Mouse (Mus musculus) hematopoietic stem cell, adult 5-6 weeks (primary cell): ENCODE data around the gene Ccne1. TPM values are rescaled to one million over a fixed set of nuclear protein-coding genes. Genes with fewer than 3 reads are reported as not detected.
"Not testable (repeated sequence)": the region's sequence is repeated elsewhere in the genome, so short reads cannot be mapped to it uniquely, and the experiment has no call there.

ENCODE experiments used
- ATAC-seq, 2 experiments: fragments of 125-278 bp in 1 of 2; replicated peaks in 1 of 2; 2 replicates each; pipeline ENCODE4 v1.8.0; 2016 to 2017; ENCODE audit warnings: inconsistent platforms in 2 of 2, mild to moderate bottlenecking in 2 of 2, moderate number of reproducible peaks in 2 of 2, low read depth in 1 of 2, moderate TSS enrichment in 1 of 2; ENCODE audit not compliant: low FRiP score in 2 of 2, poor library complexity in 2 of 2, severe bottlenecking in 2 of 2, insufficient read depth in 1 of 2, low TSS enrichment in 1 of 2
- total RNA-seq: library from RNA; stranded (forward); fragments of 172-1452, 232-1000 nt; gene quantifications from 2 replicates; pipeline ENCODE4 v1.2.3, GENCODE M21; 2017

Ccne1 gene
- total RNA-seq, result 8.1 and 31.4 TPM in 2 replicates

DNA sequence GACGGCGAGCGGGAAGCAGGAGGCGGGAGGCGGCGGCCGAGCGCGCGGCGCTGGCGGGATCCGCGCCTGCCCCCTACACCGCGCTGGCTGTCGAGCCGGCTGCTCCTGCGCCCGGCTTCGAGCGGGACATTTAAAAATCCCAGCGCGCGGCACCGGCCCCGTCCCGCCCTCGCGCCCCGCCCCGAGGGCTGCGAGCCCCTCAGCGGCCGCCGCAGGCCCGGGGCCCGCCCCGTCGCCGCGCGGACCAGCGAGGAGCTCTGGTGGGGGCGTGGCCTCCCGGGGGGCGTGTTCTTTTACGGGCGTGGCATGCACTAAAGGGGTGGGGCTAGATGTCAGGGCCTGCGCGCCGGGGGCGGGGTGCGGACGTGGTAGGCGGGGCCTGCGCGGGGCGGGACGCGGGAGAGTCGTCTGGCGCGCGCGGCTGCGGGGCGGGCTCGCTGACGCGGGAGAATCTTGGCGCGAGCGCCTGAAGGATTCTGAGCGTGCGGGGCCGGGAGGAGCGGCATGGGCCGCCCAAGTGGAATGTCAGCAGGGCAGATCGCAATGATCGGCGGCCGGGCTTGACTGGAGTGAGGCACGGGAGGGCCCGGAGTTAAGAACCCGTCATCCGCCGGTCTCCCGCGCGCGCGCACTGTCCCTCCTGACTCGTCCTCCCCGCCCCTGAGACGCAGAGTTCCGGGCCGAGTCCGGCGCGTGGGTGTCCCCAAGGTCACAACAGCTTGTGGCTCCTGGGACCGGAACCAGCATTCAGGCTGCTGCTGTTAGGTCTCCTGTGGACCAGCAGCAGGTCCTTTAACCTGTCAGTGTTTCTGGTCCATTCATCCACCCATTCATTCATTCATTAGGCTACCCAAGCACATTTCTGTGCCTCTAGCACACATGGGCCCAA lies at the start of gene Ccne1:
Ccne1 (minus strand) TSS at position 164 of the 889 bp plus-strand sequence.
- ATAC-seq, result peak; percentile 80 to 82

DNA sequence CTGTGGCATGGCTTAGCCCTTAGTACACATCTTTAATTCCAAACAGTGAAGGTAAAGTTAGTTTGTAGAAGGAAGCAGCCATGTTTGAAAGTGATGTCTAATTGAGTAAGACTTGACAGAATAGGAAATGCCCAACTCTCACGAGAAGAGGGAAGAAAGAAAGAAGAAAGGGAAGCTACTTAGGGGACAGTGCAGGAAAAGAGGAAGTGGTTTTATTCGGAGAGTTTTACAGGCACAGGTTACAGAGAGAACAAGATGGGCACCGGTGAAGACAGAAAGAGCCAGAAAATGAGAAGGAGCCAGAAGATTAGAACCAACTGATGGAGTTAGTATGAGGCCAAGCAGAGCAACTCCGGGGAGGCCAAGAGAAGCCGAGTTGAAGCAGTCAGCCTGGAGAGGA lies 48.5 kb upstream of the Ccne1 start:
- ATAC-seq, result peak; percentile 76 to 85

DNA sequence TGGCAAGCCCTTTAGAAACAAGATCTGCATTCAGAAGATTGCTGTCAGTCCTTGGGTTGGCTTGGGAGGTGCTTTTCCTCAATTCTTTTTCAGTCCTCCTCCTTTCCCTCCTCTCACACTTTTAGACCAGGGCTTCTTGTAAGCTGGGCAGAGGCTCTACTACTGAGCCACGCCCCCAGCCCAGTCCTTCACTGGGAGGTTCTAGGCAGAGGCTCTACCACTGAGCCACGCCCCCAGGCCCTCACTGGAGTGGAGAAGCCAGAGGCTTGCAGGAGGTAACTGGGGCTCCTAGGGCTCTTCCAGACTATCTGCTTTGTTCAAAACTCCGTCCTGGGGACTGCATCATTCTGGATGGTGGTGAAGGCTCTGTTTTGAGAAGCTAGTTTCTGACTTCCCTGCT lies 45.2 kb upstream of the Ccne1 start:
- ATAC-seq, result no peak

DNA sequence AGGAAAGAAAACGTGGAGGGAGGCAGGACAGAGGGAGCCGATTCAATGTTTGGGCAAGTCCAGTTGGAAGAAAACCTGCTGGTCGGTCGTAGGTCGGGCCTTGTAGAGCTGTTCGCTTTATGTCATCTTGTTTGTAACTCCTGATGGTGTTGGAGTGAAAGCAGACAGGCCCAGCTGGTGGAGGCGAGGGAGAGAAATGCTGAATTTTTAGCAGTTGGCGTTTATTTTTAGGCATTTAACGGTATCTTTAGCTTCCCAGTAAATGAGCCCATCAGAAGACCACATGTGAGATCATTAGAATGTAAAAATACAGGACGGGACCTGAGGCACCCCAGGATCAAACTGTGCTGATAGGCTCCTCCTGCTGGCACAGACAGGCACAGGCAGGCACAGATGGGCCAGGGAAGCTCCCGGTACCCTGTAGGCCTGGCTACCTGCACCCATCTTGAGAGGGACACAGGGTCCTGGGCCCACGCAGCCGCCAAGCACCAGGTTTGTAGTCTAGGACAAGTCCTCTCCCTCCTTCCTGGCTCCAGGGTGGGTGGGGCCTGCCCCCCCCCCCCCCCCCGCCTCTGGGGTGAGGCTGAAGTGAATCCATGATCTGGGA lies 44.5 kb upstream of the Ccne1 start:
- ATAC-seq, result no peak

DNA sequence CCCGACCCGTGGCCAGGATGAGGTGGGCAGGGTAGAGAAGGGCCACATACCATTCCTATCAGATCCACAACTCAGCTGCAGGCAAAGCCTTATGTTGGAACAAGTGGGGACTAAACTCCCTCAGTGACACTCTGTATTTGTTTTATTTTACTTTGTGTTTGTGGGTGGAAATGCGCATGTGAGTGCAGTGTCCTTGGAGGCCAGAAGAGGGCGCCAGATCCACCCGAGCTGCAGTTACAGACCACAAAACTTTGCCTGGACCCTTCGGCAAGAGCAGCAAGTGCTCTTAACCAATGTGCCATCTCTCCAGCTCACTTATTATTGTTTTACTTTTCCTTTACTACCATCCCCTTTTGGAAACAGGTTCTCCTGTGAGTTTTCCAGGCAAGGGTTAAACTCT lies 40.1 kb upstream of the Ccne1 start:
- no peak for ATAC-seq

DNA sequence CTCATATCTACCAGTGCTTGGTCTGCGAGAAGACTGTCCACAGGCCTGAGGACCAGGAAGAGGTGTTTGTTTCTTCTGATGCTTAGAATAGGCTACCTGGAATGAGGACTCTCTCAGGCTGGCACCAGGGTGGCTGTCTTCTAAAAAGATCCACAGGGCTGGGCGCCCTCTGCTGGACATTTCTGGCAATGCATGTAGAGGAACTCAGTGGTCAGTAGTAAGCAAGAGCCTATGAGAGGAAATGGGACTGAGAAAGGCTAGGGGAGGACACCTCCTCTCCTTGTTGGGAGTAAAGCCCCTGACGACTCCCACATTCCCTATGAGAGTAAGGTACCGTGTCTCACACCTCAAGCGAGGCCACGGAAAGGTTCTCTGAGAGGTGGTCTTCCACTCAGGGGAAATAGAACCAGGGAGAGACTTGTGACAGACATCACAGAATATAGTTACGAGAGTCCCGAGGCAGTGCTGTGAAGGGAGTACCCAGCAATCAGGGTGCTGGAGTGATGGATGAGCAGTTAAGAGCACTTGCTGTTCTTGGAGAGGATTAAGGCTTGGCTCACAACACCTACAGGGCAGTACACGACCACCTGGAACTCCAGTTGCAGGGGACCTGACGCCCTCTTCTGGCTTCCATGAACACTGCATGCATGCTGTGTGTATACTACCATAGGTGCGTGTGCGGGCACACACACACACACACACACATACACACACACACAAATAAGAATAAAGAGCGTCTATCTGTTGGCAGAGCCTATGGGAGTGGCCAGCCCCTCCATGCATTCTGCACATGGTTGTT lies 34.6 kb upstream of the Ccne1 start:
- peak; percentile 86 to 87 for ATAC-seq

DNA sequence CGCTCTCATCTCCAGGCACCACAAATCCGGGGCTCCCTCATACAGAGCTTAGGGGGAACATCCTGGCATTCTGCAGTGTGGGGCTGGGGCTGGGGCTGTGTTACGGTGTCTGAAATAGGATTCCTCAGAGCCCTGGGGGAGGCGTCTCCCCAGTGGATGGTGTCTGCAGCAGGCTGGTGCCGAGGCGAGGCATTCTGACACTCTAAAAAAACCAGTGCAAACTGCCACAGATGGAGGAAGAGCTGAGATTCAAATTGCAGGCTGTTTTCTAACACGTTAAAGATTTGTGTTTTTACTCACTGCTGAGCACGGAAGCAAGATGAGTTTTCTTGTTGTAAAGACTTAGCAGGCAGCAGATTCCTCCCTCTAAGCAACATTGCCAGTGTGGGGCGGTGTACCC lies 33.0 kb upstream of the Ccne1 start:
- ATAC-seq, result no peak

DNA sequence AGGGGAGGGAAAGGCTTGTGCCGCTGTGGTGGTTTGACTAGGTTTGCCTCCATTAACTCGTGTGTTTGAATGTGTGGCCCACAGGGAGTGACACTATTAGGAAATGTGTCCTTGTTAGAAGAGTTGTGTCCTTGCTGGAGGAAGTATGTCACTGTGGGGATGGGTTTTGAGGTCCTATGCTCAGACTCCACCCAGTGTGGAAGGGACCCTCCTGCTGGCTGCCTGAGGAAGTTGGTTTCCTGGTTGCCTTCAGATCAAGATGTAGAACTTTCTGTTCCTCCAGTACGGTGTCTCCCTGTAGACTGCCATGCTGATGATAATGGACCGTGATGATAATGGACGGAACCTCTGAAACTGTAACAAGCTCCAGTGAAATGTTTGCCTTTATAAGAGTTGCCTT lies 27.1 kb upstream of the Ccne1 start:
- ATAC-seq, result 0 out of 4 replicates have a peak, but pooled peaks of 1 of the 2 experiments have one; percentile 15

DNA sequence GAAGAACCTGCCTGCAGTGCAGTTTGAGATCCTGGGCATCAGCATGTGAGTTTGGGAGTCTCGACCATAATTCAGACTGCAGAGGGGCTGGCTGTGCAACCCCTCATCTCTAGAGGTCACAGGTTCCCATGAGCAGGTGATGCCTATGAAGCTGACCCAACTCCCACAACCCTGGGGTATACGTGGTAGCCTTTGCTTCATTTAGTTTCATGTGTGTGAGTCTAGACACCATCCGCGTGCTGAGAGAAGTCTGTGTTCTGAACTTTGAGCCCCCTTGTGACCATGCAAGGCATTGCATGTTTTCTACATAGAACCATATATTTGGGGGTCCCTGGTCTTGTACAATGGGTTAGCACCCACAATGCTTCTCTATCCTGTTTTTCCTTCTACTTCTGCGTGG lies 23.9 kb upstream of the Ccne1 start:
- ATAC-seq, result peak; percentile 63 to 90; a peak in 3 of 4 replicates

DNA sequence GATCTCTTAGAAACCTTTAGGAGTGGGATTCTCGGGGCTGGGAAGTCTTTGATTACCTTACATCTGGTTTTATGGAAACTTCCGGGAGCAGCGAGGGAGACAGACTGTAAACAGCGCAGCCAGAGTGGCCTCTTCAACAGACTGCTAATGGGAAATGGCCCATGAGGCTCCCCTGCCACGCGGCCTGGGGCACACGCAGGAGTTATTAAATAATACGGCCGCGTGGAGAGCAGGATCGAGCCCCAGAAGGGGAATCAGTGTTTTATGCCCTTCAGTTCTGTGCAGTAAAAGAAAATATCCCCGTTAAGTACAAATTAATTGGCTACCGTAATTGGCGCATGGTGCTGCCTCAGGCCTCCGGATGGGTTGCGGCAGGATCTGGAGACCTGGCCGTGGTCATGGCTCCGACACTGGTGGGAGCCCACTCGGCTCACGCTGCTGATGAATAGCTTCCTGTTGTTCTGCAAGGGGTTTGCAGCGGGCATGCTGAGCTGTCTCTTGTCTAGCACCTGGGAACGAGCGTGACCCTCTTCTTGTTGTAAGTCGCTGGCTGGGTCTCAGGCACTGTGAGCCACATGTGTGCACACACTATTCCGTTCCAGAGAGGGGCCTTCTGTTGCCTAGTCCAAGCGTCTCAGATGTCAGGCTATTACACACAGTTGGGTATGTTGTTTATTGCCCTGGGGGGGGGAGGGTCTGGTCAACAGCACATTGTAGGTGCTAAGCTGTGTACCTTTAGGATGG lies 22.8 kb upstream of the Ccne1 start:
- ATAC-seq, result no peak

DNA sequence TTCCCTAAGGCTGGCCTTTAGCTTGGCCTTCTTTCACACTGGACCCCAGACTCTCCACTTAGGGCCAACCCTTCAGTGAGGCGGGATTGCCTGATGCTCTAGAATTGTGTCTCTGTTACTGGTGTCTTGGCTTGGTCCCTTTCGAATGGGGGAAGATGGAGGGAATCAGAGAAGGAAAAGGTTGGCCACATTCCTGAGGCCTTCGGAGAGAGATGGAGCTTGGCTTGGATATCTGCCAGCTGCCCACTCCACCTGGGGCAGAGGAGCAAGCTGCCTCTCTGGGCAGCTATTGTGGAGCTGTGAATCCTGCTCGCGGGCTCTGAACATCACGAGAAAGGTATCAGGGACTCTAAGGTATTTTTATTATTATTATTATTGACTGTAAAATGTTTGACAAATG lies 22.2 kb upstream of the Ccne1 start:
- no peak for ATAC-seq

DNA sequence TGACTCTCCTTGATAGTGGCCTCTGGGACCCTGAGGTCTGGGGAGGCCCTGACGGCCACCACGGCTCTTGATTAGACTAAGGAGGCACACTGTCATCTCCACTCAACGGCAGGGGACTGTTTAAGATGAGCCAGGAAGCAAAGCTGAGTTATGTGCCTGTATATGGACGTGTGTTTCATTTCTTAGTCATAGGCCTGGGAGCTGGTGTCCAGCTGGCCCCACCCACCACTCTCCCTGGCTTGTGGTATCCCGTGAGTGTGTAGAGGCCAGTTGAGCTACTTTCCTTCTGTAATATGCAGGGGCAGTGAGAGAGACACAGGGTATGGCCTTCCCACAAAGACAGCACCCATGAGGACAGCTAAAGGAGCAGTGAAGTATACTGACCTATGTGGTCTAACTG lies 20.9 kb upstream of the Ccne1 start:
- not testable (repeated sequence) for ATAC-seq

DNA sequence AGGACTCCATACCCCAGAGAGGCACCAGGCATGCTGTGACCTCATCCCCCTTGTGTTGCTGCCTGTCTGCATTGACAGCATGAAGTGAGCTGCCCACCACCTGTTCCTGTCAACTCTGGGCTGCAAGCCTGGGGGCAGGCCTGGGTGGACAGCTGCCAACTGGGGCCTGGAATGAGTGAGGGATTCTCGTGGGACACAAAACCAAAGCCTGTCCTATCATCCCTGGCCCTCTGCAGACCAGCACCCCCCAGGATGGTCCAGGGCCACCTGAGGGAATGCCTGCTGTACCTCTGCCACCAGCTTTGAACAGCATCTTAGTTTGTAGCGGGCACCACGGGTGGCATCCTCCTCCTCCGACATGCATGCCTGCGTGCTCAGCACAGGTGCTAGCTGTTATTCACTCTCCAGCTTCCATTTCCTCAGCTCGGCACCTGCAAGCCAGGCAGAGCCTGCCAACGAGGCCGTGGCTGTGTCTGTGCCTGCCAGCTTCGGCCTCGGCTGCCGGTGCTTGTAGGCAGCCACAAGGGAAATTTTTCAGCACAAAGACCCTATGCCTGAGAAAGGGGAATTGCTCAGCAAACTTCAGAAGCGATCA lies 18.3 kb upstream of the Ccne1 start:
- no peak for ATAC-seq

DNA sequence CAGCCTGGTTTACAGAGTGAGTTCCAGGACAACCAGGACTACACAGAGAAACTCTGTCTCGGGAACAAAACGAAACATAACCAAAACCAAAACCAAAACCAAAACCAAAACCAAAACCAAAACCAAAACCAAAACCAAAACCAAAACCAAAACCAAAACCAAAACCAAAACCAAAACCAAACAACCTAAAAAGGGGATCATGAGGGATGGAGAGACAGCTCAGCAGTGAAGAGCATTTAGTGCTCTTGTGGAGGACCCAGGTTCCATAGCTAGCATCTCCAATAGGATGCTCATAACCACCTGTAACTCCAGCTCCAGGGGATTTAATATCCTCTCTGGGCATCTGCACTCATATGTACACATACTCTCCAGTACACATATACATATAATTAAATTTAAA lies 16.8 kb upstream of the Ccne1 start:
- ATAC-seq, result not testable (repeated sequence)

DNA sequence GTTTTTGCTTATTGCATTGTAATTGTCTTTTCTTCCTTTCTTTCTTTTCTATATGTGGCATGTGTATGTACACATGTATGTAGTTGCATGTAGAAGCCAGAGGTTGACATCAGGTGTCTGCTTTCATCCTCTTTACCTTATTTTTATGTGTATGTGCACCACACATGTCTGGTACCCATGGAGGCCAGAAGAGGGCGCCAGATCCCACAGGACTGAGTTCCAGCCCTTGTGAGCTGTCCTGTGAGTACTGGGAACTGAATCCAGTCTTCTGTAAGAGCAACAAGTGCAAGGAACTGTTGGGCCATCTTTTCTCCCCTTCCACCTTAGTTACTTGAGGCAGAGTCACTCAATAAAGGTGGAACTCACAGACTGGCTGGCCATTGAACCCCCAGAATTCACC lies 11.3 kb upstream of the Ccne1 start:
- ATAC-seq, result no peak

DNA sequence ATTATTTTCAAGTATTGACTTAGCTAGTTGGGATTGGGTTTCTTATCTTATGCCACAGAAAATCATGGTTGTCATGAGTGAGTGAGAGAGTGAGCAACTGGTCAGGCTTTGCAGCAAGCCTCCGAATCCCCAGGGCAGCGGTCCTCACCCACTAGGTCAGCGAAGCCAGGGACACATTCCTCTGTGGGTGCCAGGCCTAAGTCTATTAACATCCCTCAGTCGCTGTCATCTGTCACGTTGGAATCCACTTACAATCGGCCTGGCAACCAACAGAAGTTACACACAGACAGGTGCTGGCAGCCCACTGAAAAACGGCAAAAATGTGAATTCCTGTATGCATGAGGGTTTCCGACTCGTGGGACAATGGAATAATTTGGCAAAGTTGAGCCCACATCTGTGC lies 5.1 kb upstream of the Ccne1 start:
- ATAC-seq, result no peak

DNA sequence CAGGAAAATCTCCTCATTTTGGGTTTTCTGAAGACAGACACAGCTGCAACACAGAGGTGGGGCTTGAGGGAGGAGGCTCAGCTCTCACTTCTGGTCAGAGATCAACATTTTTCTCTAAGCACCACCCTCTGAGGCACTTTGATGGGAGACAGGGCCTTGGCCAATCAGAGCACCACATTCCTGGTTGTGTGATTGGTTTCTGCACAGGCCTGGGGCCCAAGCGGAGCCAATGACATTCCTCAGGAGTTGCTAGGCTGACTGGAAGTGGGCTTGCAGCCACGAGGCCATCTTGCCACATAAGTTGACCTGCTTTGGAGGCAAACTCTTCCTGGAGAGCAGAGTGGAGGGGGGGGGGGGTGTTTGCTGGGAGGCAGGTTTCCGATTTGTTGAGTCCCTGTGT lies 4.7 kb upstream of the Ccne1 start:
- ATAC-seq, result no peak
